Mouse (Mus musculus) kidney, postnatal 25 days (tissue): Measurements from ENCODE around the gene Tex19.2.

Source experiments
- DNase-seq, 2 experiments: peaks; one replicate each; pipeline ENCODE4 v3.0.0; 2021; ENCODE audit warnings: mixed read lengths in 2 of 2

Gene Tex19.2

DNA sequence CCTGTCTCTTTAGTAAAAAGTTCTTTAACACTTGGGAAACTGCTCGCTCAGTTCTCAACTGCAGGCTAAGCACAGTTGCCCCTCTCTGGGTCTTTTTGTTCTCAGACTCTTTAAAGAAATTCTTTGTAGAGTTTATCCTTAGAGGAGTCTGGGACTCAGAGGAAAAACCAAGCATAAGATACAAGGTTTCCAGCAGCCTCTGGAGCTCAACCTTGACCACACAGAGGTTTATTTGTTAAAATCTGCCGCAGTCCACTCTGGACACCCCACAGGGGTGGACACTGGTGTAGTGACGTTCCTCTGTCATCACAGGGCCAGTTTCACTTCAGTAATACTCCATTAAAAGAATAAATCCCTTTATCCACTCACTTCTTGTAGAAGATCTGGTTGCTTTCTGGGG, at the start of gene Tex19.2:
TSS of gene Tex19.2 (minus strand) at position 101 of the 400 bp plus-strand sequence.
- no peak for DNase-seq

DNA sequence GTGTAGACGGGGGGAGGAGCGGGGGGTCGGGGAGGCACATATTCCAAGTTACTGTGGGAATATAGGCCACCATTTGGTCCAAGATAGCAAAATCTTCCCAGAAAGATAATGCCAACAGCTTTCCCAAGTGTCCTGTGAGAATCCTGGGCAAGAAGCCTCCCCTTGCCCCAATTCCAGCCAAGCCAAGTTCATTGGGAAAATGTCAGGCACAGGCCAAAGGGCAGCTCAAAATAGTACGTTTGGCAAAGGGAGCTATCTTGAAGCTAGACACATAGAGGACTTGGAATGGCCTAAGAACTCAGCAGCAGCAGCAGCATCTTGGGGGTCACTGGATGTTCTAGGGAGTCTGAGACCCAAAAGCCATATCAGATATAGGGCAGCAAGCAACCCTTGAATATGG, 45.3 kb upstream of the Tex19.2 start:
- no peak for DNase-seq

GRCm38 (mm10) chr11:121160636-121161346, 42.3 kb upstream of the Tex19.2 start:
- DNase-seq, result no peak

DNA sequence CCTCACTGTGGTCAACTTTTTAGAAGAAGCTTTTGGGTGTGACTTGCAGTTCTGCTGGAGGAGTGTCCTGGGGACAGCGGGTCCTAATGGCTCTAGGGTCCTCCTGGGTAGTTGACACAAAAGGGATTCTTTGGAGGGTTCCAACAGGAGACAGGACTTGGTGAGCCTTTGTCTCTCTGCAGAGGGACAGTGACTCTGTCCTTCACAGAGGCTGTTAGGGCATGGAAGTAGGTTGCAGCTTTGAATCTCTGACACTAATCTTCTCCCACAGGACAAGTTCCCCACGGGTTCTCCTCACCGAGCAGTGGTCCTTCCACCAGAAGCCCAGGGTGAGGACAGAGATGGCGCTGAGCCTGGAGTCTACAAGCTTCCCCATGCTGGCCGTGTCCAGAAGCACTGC, 41.5 kb upstream of the Tex19.2 start, which contains the start of gene Uts2r:
TSS of gene Uts2r (plus strand) at position 301 of the 400 bp plus-strand sequence.
- DNase-seq, result no peak

DNA sequence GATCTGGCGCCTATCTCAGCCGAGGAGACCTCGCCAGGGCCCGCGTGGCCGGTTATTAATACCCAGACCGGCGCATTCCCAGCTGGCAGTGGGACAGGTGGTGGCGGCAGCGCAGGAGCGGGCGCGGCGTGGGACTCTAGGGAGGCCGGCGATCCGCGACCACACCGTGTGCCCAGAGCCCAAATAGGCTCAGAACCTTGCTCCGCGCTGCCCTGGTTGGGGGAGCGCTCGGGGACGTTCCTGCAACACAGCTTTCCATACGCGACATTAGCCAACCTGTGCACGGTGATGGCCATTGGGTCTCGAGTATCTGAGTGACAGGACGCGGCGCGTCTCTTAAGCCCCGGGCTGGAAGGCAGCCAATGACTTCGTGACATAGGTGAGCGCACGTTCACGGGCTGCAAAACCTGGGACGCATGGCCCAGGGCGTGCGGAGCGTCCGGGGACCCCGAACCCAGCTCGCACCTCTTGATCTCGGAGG, 38.0 kb upstream of the Tex19.2 start:
- peak in 1 of 2 experiments; percentile 17 for DNase-seq

DNA sequence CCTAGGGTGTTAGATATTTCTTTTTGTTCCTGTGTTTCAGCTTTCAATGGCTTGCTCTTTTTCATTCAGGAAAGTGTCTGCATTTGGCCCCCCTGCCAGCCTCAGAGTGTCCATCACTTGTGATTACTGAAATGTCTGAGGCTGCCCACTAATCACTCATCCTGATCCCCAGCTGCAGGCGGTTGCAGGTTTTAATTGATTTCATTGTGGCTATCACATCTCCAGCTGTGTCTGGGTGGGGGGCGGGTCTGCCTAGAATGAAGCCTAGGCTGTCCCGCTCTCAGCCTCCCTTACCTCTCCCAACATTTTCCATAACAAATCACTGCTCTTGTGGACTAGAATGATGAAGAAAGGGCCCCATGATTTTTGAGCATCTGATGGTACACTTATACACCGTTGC, 35.7 kb upstream of the Tex19.2 start:
- peak in 1 of 2 experiments; percentile 16 for DNase-seq

DNA sequence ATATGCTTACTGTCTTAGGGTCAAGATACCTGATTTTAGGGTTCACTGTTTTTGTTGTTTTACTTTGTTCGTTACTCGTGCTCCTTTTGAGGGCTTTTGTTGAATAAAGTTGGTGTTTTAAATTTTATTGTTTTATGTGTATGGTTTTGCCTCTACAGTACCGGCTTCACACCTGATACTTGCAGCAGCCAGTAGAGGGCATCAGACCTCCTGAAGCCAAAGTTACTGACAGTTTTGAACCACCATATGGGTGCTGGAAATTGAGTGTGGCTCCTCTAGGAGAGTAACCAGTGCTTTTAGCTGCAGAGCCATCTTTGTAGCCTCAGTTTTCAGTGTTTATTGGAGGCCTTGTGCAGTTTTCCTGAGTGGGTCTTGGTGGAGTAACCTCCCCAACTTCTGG, 29.7 kb upstream of the Tex19.2 start:
- DNase-seq, result no peak

DNA sequence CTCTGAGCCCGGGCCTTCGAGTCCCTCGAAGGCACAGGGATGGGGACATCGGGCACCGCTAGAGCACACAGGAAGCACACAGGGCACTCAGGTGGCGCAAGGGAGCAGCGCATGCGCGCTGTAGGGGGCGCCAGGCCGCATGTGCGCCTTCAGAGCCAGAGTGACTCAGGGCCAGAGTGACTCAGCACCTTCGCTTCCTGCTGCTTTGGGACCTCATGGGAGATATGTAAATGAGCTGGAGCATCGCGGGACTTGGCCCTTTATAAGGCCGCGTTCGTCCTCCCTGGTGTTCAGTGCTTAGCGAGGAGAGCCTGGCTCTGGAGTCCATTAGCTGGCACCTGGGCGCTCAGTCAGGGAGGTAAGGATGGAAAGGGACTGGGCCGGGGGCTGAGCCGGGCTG, 27.4 kb upstream of the Tex19.2 start, which contains the start of gene Tex19.1:
TSS of gene Tex19.1 (plus strand) at position 279 of the 400 bp plus-strand sequence.
- DNase-seq, result no peak

DNA sequence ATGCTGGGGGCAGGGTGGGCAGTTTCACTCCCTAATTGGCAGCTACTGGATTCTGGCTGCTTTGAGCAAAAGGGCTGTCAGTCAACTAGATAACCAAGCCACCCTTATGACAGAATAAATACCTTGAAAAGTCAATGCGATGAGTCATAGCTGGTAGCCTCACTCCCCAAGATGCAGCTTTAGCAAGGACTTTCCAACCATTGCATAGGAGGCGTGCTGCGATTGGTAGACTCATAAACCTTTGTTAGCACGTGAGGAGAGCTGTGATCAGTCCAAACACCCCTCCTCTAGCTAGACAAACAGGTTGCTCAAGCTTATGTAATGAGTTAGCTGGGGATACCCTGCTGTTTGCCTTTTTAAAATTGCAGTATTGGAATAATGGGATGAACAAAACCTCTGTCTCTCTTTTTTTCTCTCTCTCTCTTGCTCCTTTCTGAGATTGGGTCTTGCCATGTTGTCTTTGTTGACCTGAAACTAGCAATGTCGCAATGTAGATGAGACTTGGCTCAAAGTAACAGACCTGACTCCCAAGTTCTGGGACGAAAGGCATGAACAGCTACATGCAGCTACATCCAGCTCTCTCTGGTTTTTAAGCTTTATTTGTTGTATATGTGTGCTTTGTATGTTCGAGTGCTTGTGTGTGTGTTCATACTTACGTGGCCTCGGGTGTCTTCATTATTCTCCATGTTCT, 25.0 kb upstream of the Tex19.2 start:
- DNase-seq, result no peak

DNA sequence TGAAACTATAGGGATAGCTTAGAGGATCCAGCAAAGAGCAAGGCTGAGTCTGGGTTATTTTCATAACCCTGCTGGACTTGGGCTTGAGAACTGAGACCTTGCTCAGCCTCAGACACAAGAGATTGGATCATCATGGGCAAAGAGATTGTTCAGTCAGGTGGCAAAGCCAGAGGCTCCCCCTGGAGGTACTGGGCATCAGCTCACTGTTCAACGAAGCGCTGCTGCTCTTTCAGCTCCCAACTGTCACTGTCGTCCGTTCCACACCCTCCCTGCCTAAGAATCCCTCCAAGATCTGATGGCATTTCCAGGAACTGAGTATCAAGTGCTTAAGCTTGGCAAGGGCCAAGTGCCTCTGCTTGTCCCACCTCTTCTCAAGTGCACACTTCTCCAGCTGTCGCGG, 20.3 kb upstream of the Tex19.2 start:
- peak in 1 of 2 experiments; percentile 26 for DNase-seq

GRCm38 (mm10) chr11:121137682-121138081, 19.2 kb upstream of the Tex19.2 start:
- no peak for DNase-seq

- no peak for DNase-seq
These were observed 16.1 kb upstream of the Tex19.2 start for GRCm38 (mm10) chr11:121134600-121134999.

- DNase-seq, result no peak
These were observed 11.1 kb upstream of the Tex19.2 start for GRCm38 (mm10) chr11:121129616-121130015.

GRCm38 (mm10) chr11:121127441-121127840, 9.0 kb upstream of the Tex19.2 start:
- no peak for DNase-seq

DNA sequence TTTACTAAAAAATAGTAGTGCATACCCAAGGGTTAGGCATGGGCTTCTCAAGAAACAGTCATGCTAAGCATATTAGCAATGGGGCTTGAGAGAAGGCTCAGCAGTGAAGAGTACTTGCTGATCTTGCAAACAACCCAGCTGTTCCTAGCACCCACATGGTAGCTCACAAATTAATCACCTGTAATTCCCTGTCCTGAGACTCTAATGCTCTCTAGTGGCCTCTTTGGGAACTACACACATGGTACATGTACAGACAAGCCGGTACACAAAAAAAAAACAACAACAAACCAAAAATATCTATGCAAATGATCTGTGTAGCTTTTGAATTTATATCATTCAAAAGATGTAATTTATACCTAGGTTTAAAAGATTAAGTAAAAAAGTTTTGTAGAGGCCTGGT, 7.9 kb upstream of the Tex19.2 start:
- DNase-seq, result peak in 1 of 2 experiments; percentile 45

DNA sequence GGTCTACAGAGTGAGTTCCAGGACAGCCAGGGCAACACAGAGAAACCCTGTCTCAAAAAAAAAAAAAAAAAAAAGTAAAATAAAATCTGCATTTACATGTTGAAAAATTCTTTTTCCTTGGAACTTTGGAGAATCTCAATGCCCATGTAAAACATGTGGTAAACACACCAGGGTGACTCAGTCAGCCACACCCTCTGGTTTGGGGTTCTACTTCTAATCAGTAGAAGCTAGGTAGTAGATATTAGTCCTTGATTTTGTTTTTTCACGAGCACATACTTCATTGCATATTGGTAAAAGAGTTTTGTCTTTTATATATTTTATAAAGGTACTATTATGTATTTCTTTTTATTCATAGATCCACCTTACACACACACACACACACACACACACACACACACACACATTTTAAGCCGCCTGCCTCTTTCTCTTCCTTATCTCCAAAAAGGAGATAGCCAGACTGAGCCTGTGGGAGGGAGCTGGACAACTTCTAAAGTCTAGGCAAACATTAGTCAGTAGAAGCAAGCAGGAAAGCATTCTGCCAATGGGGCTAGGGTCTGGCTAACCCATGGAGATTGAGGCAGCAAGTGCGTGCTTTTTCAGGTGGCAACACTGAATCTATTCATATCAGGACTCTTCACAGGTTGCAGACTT, 7.2 kb upstream of the Tex19.2 start:
- DNase-seq, result no peak

DNA sequence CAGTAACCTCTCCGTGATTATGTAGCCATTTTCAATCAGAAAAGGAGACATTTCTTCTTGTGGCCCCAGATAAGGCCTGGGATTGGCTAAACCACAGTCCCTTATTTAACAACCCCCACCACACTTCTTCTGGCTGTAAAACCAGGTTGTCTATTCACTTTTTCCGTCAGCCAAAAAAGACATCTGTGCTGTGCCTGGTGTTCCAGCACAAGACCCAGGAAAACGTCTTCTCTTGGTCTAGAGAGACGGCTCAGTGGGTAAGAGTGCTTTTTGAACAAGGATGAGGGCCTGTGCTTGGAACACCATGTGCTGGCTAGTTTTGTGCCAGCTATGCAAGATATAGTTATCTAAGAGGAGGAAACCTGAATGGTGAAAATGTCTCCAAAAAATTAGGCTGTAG, 5.0 kb upstream of the Tex19.2 start:
- no peak for DNase-seq

- no peak for DNase-seq
These were observed 3.7 kb upstream of the Tex19.2 start for GRCm38 (mm10) chr11:121122024-121122670.

GRCm38 (mm10) chr11:121121151-121121550, 2.7 kb upstream of the Tex19.2 start:
- no peak for DNase-seq

DNA sequence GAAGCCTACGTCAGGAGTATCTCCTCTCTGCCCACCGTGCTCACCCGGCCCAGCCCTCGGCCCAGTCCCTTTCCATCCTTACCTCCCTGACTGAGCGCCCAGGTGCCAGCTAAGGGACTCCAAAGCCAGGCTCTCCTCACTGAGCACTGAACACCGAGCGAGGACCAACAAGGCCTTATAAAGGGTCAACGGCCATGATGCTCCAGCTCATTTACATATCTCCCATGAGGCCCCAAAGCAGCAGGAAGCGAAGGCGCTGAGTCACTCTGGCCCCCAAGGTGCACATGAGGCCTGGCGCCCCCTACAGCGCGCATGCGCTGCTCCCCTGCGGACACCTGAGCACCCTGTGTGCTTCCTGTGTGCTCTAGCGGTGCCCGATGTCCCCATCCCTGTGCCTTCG, 371 bp downstream of the Tex19.2 start:
- DNase-seq, result no peak

DNA sequence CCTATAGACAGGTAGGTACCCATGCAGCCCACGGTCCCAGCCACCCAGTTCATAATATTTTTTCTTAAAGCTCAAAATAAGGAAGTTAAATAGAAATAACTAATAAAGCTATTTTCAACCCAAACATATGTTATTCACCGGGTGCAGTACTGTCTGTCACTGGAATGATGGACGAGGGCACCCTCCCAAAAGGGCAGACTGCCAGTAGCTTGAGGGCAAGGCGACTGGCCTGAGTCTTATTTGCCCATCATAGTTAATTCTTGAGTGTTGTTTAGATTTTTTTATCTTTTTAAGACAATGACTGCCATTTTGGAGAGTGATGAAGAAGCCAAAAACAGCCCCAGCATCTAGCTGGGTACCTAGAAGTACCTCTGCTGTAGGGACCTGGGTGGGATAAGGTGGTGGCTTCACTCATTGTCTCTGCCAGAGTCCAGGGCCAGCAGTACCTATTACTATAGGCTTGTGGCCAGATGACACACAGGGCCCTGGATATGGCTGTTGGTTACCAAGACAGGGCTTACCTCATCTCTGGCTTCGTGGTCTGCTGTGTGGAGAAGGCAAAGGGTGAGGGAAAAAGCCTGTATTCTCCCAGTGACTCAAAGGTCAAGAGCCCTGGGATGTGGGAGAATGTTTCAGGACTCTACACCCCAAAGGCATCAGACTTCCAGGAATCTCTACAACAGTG, 6.2 kb downstream of the Tex19.2 start:
- peak; percentile 51 to 64 for DNase-seq

GRCm38 (mm10) chr11:121111601-121112000, 6.9 kb downstream of the Tex19.2 start:
- no peak for DNase-seq
